Mouse (Mus musculus): ENCODE measurements around the gene Gm21958.
A peak's percentile ranks its signal among the peaks of the same experiment; 100 is the strongest.

The Gm21958 gene

GRCm38 (mm10) chr3:54714253-54714652 is at the start of gene Gm21958:
Gm21958 (minus strand) TSS chr3:54714353.
- DNase-seq (ENCODE audit: low spot score in 2 of 2): no peak

DNA sequence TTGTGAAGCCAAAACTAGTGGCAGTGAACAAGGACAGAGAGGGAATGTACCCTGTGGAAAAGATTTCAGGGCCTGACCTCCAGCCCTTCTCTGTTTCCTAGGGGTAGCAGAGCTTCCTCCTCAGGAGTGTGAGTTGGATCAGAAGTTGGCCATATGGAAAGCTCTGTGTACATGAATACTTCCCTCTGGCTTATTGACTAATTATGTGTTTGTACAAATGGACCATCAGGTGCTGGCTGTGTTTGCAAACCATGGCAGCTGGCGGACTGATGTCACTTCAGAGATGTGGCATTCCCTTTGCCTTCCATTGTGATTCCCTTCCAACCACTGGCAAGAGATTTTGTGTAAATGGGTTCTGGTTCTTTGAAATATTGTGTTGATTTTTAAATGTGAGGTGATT is 47.1 kb upstream of the Gm21958 start:
- DNase-seq (ENCODE audit: low spot score in 2 of 2): no peak

- DNase-seq (ENCODE audit: low spot score in 2 of 2): no peak
Observed at GRCm38 (mm10) chr3:54760321-54761115, 46.4 kb upstream of the Gm21958 start.

DNA sequence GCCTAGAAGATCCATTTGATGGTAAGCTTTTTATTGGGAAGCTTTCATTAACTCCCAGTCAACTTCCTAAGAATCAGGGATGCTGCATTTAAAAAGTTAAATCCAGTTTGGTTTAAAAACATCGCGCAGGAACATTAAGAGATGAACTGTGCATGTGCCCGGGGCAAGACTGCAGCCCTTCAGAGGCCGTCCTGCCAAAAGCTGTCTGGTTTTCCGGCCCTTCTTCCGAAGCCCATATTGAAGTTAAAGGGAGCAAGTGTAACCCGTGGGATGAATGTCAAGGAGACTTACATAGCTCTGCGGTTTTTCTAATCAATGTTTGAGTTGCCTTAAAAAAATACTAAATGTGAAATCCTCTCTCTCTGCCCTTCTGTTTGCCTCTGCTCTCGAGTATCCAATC is 45.1 kb upstream of the Gm21958 start:
- no peak for DNase-seq (ENCODE audit: low spot score in 2 of 2)

DNA sequence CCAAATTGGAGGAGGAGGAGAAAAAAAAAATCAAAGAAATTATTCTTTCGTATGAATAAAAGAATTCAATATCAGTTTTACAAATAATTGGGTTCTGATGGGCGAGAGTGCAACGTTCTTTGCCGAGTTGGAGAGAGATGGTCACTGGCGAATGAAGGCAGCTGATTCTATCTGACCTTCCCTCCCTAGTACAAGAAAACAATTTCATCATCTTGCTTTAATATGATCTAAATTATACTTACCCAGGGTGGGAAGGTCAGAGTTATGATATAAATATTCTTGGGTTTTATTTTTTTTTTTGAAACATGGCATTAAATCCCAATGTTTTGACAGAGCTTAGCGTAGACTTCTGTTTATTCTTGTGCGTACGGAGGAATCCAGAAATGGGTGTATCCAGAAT is 43.3 kb upstream of the Gm21958 start:
- DNase-seq (ENCODE audit: low spot score in 2 of 2): no peak

DNA sequence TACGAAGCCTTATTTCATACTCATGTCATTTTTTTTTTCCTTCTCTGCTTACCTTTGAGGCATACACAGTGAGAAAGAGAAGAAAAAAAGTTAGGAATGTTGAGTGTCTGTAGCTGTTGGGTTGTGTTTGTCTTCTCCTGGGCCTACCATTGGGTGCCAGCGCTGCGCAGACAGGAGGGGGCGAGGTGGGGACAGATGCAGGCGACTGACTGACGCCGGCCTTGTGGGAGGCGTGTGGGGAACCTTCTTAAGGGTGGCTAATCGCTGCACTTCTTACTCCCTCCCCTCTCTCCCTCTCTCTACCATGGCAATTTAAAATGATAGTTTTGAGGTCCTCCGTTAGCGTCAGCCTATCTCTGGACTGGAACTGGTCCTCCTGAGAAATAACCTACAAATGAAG is 41.9 kb upstream of the Gm21958 start:
- DNase-seq (ENCODE audit: low spot score in 2 of 2): peak; percentile 52 to 60

- peak; percentile 60 to 70 for DNase-seq (ENCODE audit: low spot score in 2 of 2)
Observed at GRCm38 (mm10) chr3:54755145-54756041, 41.2 kb upstream of the Gm21958 start, which contains the start of gene Smad9. Smad9 (plus strand) TSS chr3:54755582.

GRCm38 (mm10) chr3:54753411-54753810 is 39.3 kb upstream of the Gm21958 start:
- DNase-seq (ENCODE audit: low spot score in 2 of 2): no peak

DNA sequence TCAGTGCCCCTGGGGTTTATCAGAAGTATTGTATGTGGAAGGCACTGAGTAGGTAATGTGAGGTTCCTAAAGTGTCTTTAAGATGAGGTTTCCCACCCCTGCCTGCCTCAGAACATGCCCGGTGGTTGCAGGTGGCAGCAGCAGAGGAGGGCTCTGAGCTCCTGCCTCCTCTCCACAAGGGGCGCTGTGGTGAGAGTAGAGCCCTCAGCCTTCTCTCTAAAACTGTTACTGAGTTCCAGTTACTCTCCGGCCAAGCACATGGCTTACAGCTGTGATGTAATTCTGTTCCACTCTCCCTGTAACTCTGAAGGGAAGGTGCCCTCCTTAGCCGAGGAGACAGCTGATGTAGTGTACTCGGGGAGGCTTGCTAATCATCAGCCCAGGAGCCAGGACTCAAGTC is 31.6 kb upstream of the Gm21958 start:
- no peak for DNase-seq (ENCODE audit: low spot score in 2 of 2)

DNA sequence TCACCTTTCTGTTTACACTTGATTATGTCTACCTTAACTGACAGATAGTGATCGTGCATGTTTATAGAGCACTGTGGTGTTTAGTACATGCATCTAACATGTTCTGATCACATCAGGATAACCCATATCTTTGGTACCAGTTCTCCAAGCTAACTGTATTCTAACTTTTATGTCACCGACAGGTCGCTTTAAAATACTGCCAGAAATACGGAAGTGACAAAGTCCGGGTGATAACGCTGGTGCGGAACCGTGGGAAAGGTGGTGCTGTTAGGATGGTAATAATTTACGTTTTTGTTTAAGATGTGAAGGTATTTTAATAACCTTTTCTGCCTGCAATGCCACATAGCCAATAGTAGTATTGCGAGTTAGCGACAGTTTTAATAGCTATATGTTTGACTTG is 27.8 kb upstream of the Gm21958 start:
- no peak for DNase-seq (ENCODE audit: low spot score in 2 of 2)

GRCm38 (mm10) chr3:54737317-54737716 is 23.2 kb upstream of the Gm21958 start:
- DNase-seq (ENCODE audit: low spot score in 2 of 2): no peak

DNA sequence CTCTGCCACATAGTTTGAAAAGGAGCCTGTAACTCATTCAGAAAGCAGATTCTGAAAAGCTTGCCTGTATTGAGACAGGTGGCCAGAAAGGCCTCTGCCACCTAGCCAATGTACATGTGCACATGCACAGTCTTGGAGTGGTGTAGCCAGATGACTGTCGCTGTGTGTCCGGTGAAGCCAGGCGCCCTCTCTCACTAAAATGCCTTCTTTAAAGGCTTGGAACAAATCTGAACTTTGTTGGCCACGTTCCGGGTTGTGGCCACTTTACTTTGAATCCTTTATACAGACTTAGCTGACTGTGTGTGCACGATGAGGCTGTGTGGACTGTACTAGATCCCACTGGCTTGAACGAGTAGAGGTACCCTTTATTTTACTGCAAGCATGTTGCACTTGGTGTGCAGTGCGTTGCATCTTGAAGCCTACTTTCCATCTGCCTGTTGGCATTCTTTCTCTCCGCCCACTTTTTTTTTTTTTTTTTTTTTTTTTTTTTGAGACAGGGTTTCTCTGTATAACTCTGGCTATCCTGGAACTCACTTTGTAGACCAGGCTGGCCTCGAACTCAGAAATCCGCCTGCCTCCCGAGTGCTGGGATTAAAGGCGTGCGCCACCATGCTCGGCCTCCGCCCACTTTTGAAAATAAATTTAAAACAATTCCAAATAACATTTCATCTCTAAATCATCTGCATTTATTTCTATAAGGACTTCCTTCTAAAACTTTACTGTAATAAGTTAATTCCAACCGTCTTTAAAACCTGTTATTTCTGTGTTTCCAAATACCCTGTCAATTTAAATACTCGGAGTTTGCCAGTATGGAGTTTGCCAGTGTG is 22.2 kb upstream of the Gm21958 start:
- DNase-seq (ENCODE audit: low spot score in 2 of 2): peak in 1 of 2 experiments; percentile 34

DNA sequence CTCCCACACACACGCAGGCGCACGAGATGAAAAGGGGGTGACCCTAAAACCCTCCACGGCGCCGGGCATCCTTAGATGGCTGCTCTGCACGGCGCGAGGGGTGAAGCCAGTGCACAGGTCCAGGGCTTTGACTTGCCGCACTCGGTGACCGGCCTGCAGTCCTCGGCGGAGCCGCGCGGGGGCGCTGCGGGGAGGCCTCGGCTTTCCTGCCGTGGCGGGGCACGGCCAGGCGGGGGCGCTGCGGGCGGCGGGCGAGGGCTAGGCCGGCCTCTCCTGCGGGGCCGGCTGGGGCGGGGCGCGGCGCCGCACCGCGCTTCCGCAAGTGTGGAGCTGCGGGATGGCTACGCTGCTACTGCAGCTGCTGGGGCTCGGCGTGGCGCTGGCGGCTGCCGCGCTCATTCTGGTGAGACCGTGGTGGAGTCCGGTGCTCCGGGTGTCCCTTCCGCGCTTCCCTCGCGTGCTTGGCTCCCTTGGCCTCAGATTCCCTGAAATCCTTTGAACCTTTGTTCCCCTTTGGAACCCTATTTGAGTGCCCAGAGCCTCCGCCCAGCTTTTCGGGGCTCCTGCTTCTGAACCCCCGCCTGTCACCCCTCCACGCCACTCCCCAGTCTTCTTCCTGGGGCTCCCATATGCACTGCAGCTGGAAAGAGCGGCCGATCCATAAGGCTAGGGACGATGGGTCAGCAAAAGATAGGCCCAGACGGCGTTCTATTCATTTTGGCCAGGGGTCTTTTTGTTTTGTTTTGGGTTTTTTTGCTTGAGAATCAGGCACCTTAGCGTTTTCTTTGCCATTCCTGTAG is 21.3 kb upstream of the Gm21958 start, which contains the start of the genes Exosc8 and Alg5:
Exosc8 (minus strand) TSS at position 147 of the 800 bp plus-strand sequence.
Alg5 (plus strand) TSS at position 293 of the 800 bp plus-strand sequence.
- peak; percentile 85 to 92 for DNase-seq (ENCODE audit: low spot score in 2 of 2)

- DNase-seq (ENCODE audit: low spot score in 2 of 2): peak; percentile 87 to 88
Observed at GRCm38 (mm10) chr3:54734411-54735246, 20.5 kb upstream of the Gm21958 start.

- no peak for DNase-seq (ENCODE audit: low spot score in 2 of 2)
Observed at GRCm38 (mm10) chr3:54732371-54732770, 18.2 kb upstream of the Gm21958 start.

DNA sequence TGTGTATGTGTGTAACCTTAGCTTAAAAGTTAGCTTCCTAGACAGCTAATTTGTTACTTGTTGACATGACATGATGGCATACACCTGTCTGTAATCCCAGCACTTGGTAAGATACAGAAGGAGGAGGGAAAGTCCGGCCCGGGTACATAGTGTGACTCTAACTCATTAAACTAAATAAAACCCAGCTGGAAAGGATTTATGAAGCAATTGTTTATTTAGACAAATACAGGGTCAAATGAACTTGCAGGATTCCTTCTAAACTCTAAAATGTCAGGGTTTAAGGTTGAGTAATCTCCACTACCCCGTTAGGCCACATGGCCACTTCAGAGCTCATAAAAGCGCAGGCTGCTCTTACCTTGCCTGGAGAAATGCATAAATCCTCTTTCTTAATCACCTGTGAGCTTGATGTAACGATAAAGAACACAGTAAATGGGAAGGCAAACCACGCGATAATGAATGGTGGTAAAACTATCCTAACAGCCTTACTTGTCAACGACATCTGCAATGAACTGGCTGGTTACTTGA is 17.5 kb upstream of the Gm21958 start:
- no peak for DNase-seq (ENCODE audit: low spot score in 2 of 2)

DNA sequence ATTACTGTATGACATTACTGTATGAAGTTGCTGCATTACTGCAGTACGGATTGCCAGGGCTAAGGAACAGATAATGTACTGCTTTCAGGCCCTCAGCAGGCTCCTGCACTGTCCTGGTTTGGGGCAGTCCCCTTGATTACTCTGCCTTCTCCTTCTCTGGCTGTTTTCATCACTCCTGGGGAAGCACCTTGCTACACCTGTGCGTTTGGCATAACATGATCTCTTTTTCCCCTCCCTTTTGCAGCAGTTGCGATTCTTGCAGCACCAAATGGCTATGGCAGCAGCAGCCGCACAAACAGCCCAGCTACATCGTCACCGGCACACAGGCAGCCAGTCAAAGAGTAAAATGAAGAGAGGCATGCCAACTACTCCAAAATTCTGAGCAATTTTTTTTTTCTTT is 13.9 kb upstream of the Gm21958 start:
- DNase-seq (ENCODE audit: low spot score in 2 of 2): no peak

- DNase-seq (ENCODE audit: low spot score in 2 of 2): no peak
Observed at GRCm38 (mm10) chr3:54727588-54727987, 13.4 kb upstream of the Gm21958 start.

DNA sequence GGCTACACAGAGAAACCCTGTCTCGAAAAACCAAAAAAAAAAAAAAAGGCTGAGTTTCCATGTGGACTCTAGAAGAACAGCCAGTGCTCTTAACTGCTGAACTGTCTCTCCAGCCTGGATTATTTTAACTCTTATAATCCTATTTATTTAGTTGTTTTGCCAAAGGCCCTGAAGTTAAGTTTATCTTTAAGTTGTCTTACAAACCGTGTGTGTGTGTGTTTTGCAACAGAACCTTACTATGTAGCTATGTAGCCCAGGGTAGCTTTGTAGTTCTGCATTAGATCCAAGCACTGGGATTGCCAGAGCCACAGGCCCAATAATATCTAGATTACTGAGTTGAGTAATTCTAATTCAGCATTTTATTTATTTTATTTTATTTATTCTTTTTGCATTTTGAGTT is 11.2 kb upstream of the Gm21958 start:
- DNase-seq (ENCODE audit: low spot score in 2 of 2): no peak
